Mouse (Mus musculus) limb, embryonic 14.5 days (tissue): ENCODE measurements at regions not wholly inside any gene's neighbourhood (a gene's known extent, or its start where the extent isn't known, plus 50 kb on each side); places are given as distances from the start of the nearest gene placed in this dataset.
A peak's percentile ranks its signal among the peaks of the same experiment; 100 is the strongest.
"Not testable (repeated sequence)": the region's sequence is repeated elsewhere in the genome, so short reads cannot be mapped to it uniquely, and the experiment has no call there.

Experiments used
- ATAC-seq: fragments of 200-750 bp; cut with Nextera tagmentation; 2 replicates; pipeline ENCODE4 v1.8.0; 2017; ENCODE audit warnings: low read depth, moderate number of reproducible peaks, moderate TSS enrichment; ENCODE audit not compliant: low FRiP score
- DNase-seq: peaks from one replicate; pipeline ENCODE4 v3.0.0-alpha.2; 2015; ENCODE audit warnings: low spot score
- H3K27ac ChIP-seq: fragments of 300-500 bp; sonication (generic); replicated peaks from 2 replicates; pipeline ENCODE4 v1.5.1; 2014; ENCODE audit warnings: low read depth, mild to moderate bottlenecking, low read length, moderate library complexity, mixed read lengths
- H3K27me3 ChIP-seq: fragments of 300-500 bp; sonication (generic); 2 replicates; pipeline ENCODE4 v1.6.1; 2014; ENCODE audit warnings: low read length, mixed read lengths; ENCODE audit not compliant: control insufficient read depth, insufficient read depth
- H3K36me3 ChIP-seq: fragments of 300-500 bp; sonication (generic); 2 replicates; pipeline ENCODE4 v1.6.1; 2014; ENCODE audit warnings: mild to moderate bottlenecking, low read length, moderate library complexity, mixed read lengths; ENCODE audit not compliant: control insufficient read depth, insufficient read depth
- H3K4me1 ChIP-seq: fragments of 300-500 bp; sonication (generic); 2 replicates; pipeline ENCODE4 v1.6.1; 2014; ENCODE audit warnings: antibody characterized with exemption, low read length, mixed read lengths; ENCODE audit not compliant: control insufficient read depth, insufficient read depth
- H3K4me2 ChIP-seq: fragments of 300-500 bp; sonication (generic); replicated peaks from 2 replicates; pipeline ENCODE4 v1.6.1; 2014; ENCODE audit warnings: low read depth, mild to moderate bottlenecking, low read length, moderate library complexity; ENCODE audit not compliant: severe bottlenecking
- H3K4me3 ChIP-seq: fragments of 300-500 bp; sonication (generic); replicated peaks from 2 replicates; pipeline ENCODE4 v1.5.1; 2014; ENCODE audit warnings: low read length
- H3K9ac ChIP-seq: fragments of 300-500 bp; sonication (generic); 2 replicates; pipeline ENCODE4 v1.6.1; 2014; ENCODE audit warnings: mild to moderate bottlenecking, low read depth, low read length, moderate library complexity; ENCODE audit not compliant: severe bottlenecking
- H3K9me3 ChIP-seq: fragments of 300-500 bp; sonication (generic); 2 replicates; pipeline ENCODE4 v1.6.1; 2016; ENCODE audit warnings: low read length; ENCODE audit not compliant: control insufficient read depth
- POLR2A ChIP-seq: fragments of 200-500 bp; IDR thresholded peaks from 2 replicates; pipeline ENCODE4 v1.8.0; 2012; ENCODE audit warnings: inconsistent platforms, mild to moderate bottlenecking, moderate library complexity, borderline replicate concordance; ENCODE audit not compliant: insufficient read depth, insufficient read length; ENCODE audit errors: extremely low read depth
- WGBS: fragments of 180-500 bp; shearing (Covaris S2); extraction: QIAGEN DNeasy Blood & Tissue Kit; methylation state at CpG from one replicate; pipeline ENCODE4 v1.1.7; 2014; 5-methylcytosine and 5-hydroxymethylcytosine counted together

DNA sequence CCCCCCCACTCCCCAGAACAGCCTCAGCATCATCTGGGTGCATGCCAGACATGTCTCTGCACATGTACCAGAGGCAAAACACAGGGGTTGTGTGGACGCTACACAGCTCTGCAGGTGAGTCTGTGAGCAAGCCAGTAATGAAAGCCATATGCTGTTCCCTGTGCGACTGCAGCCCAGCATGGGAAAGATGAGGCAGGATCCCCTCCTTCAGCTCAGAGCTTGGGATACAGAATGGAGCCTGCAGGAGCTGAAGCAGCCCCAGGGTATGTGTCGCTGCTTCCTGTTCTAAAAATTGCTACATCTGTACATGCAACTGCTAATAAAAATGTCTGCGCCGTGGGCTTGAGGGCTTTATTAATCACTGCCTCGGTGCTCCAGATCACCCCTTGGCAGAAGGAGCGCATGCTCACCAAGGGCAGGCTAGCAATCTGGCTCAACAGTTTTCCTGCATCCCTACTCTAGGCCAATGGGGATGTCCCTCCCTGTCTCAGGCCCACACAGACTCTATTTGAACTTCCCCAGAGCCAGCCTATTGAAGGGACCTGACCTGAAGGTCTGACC lies 407.0 kb upstream of the Cdh5 start:
- Histone ChIP-seq H3K9me3 (peaks cover 5% of the 10 kb centered on the region; the same call in 1 of the 2 replicates), H3K4me3 (no peak overlapping the region), H3K36me3 (no peaks in the 10 kb centered on the region), H3K9ac (no peak overlapping the region), H3K27ac (0 out of 2 replicates have a peak overlapping the region, but pooled peaks have one; percentile 19), H3K27me3 (no peaks in the 10 kb centered on the region), H3K4me2 (no peak overlapping the region), H3K4me1 (peaks cover 21% of the 10 kb centered on the region)
- ATAC-seq (peak; percentile 73), DNase-seq (peak; percentile 64)
- 7% methylated on average over 7 of the region's 7 CpGs for WGBS
- TF ChIP-seq POLR2A = no peak

- no peak for ATAC-seq
- no peak for DNase-seq
- TF ChIP-seq POLR2A = no peak
- WGBS = 78% methylated on average over 1 of the region's 1 CpGs
- H3K4me3 ChIP-seq = no peak overlapping the region
- no peak overlapping the region for H3K27ac ChIP-seq
- peaks cover 9% of the 10 kb centered on the region for H3K4me1 ChIP-seq
- no peak overlapping the region for H3K4me2 ChIP-seq
- H3K9ac ChIP-seq = no peak overlapping the region
- H3K36me3 ChIP-seq = no peaks in the 10 kb centered on the region
- peaks cover 5% of the 10 kb centered on the region; the same call in 1 of the 2 replicates for H3K9me3 ChIP-seq
- no peaks in the 10 kb centered on the region for H3K27me3 ChIP-seq
Measured at GRCm38 (mm10) chr8:103699016-103699520, 402.4 kb upstream of the Cdh5 start.

- H3K4me2 ChIP-seq = no peak overlapping the region
- H3K4me1 ChIP-seq = no peaks in the 10 kb centered on the region
- peaks cover 15% of the 10 kb centered on the region for H3K9me3 ChIP-seq
- no peak overlapping the region for H3K27ac ChIP-seq
- DNase-seq = no peak
- no peak overlapping the region for H3K4me3 ChIP-seq
- WGBS = 61% methylated on average over 2 of the region's 2 CpGs
- no peak for ATAC-seq
- TF ChIP-seq POLR2A = no peak
- H3K9ac ChIP-seq = no peak overlapping the region
- no peaks in the 10 kb centered on the region for H3K36me3 ChIP-seq
- no peaks in the 10 kb centered on the region for H3K27me3 ChIP-seq
Measured at GRCm38 (mm10) chr8:103702236-103702635, 399.2 kb upstream of the Cdh5 start.

- 74% methylated on average over 2 of the region's 2 CpGs for WGBS
- Histone ChIP-seq H3K27me3 (no peaks in the 10 kb centered on the region), H3K4me3 (no peak overlapping the region), H3K27ac (no peak overlapping the region), H3K4me2 (no peak overlapping the region), H3K36me3 (no peaks in the 10 kb centered on the region), H3K9me3 (peaks cover 10% of the 10 kb centered on the region; the same call in 1 of the 2 replicates), H3K4me1 (no peaks in the 10 kb centered on the region), H3K9ac (no peak overlapping the region)
- TF ChIP-seq POLR2A = no peak
- DNase-seq (no peak), ATAC-seq (no peak)
Measured at GRCm38 (mm10) chr8:103706084-103706483, 395.3 kb upstream of the Cdh5 start.

- H3K27me3 ChIP-seq, H3K4me3 ChIP-seq, DNase-seq, H3K36me3 ChIP-seq, H3K4me1 ChIP-seq, H3K27ac ChIP-seq, H3K4me2 ChIP-seq, ATAC-seq, H3K9ac ChIP-seq, H3K9me3 ChIP-seq: not testable (repeated sequence)
- WGBS = 87% methylated on average over 7 of the region's 7 CpGs
Measured at GRCm38 (mm10) chr8:103710871-103711270, 390.6 kb upstream of the Cdh5 start.
